Mouse (Mus musculus): Measurements from ENCODE around the gene Nmrk1.
A peak's percentile ranks its signal among the peaks of the same experiment; 100 is the strongest.

Gene Nmrk1

GRCm38 (mm10) chr19:18631644-18632219 lies at the start of gene Nmrk1, which contains the start of gene Ostf1:
Nmrk1 (plus strand) TSS chr19:18631950.
Ostf1 (minus strand) TSS chr19:18631823.
- DNase-seq (ENCODE audit: low read depth), result peak; percentile 98

DNA sequence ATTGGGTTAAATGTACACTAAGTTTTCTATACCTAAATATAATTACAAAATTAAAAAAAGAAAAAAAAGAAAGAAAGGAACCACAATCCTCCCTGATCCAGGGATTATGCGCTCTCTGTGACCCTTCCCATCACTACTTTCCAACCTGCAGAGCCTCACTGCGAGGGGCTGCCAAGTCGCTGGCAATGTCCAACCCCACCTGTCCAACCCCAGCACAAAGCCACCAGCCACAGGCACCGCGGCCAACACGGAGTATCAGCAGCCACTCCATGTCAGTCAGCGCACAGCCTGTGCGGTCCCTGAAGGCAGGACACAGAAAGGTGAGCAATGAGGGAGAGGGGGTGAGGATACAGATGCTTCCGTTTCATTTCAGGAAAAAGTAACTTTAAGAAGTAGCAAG lies 49.5 kb upstream of the Nmrk1 start:
- no peak for DNase-seq (ENCODE audit: low read depth)

- DNase-seq (ENCODE audit: low read depth), result no peak
These were observed 48.9 kb upstream of the Nmrk1 start for GRCm38 (mm10) chr19:18582887-18583286.

GRCm38 (mm10) chr19:18583706-18584105 lies 48.0 kb upstream of the Nmrk1 start:
- DNase-seq (ENCODE audit: low read depth), result no peak

GRCm38 (mm10) chr19:18584621-18585020 lies 47.1 kb upstream of the Nmrk1 start:
- no peak for DNase-seq (ENCODE audit: low read depth)

- DNase-seq (ENCODE audit: low read depth), result no peak
These were observed 44.6 kb upstream of the Nmrk1 start for GRCm38 (mm10) chr19:18587118-18587517.

DNA sequence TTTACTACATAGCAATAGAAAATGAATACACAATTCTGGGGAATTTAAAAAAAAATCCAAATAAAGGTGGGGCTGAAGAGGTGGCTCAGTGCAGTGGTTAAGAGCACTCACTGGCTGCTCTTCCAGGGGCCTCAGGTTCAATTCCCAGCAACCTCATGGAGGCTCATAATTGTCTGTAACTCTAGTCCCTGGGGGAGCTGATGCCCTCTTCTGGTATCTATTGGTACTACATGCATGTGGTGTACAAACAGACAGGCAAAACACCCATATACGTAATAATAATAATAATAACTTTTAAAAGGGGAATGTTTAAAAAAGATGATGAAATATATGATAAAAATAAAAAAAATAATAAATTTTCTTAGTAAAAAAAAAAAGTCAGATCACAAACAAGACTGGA lies 43.5 kb upstream of the Nmrk1 start:
- DNase-seq (ENCODE audit: low read depth), result peak; percentile 58

DNA sequence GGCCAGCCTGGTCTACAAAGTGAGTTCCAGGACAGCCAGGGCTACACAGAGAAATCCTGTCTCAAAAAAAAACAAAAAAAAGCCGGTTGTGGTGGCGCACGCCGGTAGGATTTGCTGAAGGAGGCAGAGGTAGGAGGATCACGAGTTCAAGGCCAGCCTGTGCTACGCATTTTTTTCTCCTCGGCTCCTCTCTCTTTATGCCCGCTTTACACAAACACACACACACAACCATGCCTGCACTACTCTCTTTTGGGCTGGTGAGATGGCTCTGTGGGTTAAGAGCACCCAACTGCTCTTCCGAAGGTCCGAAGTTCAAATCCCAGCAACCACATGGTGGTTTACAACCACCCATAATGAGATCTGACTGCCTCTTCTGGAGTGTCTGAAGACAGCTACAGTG lies 42.9 kb upstream of the Nmrk1 start:
- DNase-seq (ENCODE audit: low read depth), result peak; percentile 84

- DNase-seq (ENCODE audit: low read depth), result no peak
These were observed 42.5 kb upstream of the Nmrk1 start for GRCm38 (mm10) chr19:18589276-18589675.

DNA sequence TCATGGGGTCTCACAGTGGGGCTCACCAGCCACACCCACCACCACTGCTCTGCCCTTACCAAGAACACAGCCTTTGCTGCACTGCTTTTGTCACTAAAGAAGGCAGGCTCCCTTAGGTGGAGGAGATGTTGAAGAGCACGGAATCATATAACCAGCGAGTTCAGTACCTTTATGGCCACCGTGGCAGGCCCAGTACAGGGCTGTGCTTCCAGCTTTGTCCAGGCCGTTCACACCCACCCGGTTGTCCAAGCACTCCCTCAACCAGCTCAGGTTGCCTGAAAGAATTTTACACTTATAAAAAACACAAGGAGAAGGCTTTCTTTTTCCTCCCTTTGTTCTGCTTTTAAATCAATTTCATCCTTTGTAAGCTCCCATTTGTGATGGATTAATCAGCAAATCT lies 41.5 kb upstream of the Nmrk1 start:
- DNase-seq (ENCODE audit: low read depth), result no peak

DNA sequence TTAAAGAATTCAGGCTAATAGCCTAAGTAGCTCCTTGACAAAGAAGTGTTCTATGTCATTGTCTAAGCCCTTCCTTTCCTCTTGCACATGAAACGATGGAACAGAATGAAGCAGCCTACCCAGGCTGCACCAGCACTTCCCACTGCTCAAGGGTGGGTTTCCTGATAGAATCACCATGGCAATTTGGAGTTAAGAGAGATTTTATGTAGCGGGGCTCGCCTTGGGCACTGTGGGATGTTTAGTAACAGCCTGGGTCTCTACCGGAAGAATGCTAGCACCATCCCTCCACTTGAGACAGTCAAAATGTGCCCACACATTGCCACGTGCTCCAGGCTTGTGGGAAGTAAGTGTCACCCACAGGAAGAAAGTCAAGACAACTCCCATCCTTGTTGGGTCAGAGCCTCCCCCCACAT lies 40.8 kb upstream of the Nmrk1 start:
- DNase-seq (ENCODE audit: low read depth), result no peak

DNA sequence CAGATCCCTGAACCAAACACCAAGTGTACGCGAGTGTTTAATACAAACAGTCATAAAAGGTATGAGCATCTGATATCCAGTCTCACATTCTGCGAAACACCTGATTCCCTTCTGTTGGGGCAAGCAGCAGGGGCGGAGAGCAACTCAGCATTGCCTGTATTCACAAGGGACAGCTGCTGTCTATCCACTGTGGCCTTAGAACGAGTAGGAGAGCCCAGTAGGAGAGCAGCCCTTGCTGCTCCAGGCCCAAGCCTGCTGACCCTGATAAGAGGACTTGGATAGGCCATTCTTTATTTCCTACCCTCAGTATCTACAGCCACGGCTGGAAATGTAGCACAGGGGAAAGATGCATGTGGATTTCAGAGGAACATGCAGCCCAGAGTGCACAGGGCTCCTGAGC lies 38.8 kb upstream of the Nmrk1 start:
- DNase-seq (ENCODE audit: low read depth), result no peak

DNA sequence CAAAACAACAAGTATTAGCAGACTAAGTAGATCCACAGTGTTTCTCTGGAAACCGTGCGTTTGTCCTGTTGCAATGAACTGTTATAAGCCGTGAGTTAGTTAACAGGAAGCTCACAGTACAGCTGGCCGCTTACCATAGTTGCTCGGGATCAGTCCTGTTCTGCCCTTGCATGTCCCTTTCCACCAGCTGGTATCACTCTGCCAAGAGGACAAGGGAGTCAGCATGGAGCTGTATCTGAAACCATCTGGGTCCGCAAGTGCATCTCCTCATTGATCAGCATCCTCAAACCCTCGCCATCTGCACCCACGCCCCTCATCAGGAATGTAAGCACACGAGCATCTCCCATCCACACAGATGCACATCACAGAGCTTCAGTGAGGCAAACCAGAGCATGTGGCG lies 38.0 kb upstream of the Nmrk1 start:
- DNase-seq (ENCODE audit: low read depth), result no peak

DNA sequence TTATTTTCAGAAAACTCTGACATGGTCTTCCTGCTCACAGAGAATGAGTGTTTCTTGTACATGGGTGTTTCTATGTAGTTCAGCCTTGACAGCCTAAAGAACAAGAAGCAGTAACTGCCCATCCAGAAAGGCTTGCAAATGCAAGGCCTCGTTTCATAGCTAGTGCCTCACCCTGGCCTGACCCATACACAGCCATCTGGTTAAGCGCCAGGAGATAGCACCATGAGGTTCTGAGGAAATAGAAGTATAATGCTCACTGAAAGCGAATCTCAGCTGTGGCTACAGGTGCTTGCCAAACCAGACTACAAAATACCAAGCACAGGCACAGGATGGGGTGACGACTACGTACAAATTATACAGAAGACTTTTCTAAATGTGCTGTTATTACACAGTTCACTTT lies 34.9 kb upstream of the Nmrk1 start:
- DNase-seq (ENCODE audit: low read depth), result no peak

DNA sequence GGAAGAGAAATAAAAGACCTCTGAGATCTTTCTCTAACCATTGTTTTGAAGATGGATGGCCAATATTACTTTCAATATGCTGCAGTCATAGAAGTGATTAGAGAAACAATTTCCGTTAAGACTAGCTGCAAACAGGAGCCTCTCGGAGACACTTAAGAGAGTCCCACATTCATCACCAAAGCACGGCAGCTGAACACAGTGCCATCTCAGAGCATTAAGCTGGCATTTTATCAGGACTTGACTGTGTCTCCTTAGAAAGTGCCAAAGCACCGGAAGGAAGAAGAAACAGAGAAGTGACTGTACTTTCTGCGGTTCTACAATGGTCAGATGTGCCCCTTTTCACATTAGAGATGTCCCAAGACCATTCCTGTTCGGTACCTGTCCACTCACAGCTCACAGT lies 34.0 kb upstream of the Nmrk1 start:
- DNase-seq (ENCODE audit: low read depth), result no peak

- peak; percentile 30 for DNase-seq (ENCODE audit: low read depth)
These were observed 33.4 kb upstream of the Nmrk1 start for GRCm38 (mm10) chr19:18598265-18598926.

DNA sequence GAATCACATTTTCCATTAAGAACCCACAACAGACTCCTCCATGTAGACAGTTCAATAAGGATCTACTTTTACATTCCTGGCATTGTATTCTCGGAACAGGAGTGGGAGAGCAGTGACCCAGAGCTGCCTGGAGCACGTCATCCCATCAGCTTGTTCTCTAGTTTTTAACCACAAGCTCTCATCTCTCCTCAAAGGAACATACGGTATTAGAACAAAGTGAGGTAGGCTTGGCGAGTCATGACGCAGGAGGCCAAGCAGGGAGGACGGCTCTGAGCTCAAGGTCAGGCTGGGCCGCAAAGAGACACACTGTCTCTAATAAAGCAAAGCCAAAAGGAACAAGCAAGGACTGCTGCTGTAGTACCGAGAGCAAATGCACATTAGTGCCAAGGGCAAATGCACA lies 32.7 kb upstream of the Nmrk1 start:
- DNase-seq (ENCODE audit: low read depth), result peak; percentile 33

- DNase-seq (ENCODE audit: low read depth), result no peak
These were observed 32.1 kb upstream of the Nmrk1 start for GRCm38 (mm10) chr19:18599650-18600049.

DNA sequence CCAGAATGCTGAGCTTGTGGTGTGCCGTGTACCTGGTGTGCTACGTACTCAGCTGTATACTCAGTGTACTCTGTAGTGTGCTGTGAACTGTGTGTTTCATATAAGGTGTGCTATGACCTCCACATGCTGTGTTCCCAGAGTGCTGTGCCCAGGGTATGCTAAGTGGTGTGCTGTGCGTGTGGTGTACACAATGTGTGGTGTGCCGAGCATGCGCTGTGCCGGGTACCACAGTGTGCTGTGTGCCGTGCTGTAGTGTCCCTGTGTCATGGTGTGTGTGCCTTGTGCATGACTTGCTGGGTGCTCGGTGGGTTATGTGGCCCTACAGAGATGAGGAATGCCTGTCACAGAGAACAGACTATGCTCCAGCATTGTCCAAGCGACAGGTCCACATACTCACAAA lies 31.1 kb upstream of the Nmrk1 start:
- no peak for DNase-seq (ENCODE audit: low read depth)

DNA sequence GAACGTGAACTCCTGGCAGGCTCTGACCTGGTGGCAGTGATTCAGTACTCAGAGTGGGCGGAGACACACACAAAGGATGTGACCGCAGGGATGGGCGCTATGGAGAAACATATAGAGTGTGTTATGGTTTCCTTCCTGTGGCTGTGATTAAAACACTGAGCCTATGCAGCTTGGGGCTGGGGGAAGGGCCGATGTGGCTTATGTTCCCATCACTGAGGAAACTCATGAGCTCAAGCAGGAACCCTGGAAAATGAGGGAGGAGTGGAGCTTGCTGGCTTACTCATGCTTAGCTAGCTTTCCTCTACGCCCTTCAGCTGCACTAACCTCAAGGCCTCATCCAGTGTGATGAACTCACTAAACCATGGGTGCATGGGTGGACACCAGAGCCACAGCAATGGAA lies 28.7 kb upstream of the Nmrk1 start:
- DNase-seq (ENCODE audit: low read depth), result peak; percentile 16

DNA sequence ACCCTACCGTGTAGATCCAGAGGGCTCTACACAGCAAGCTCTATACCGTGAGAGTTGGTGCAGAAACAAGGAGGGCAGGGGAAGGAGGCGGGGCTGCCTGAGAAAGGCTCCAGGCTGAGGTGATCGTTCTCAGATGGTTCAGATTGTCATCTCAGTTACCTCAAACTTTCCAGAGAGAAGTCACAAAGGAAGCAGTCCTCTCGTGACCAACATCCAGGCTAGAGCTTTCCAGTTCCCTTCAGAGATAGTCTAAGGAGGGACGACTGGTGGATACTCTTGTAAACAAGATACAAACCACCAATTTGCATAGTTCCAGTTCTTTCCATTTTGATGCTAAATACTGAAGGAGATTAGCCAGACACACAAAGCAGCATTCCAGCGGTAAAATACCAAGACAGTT lies 23.8 kb upstream of the Nmrk1 start:
- DNase-seq (ENCODE audit: low read depth), result no peak

- no peak for DNase-seq (ENCODE audit: low read depth)
These were observed 22.8 kb upstream of the Nmrk1 start for GRCm38 (mm10) chr19:18608975-18609374.

DNA sequence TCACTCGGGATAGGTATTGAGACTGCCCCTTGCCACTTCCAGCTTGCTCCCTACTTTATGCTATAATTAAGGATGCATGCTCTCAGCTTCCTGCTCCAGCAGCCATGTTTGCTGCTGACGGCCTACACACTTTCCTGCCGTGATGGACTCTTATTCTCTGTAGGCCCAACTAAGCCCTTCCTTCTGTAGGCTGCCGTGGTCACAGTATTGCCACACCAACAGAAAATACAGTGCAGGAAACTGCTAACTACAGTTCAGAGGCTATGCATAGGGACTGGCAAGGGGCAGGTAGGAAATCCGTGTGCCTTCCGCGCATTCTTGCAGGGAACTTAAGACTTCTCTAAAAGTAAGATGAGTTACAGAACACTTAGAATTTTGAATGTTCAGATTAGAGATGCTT lies 17.4 kb upstream of the Nmrk1 start:
- no peak for DNase-seq (ENCODE audit: low read depth)

DNA sequence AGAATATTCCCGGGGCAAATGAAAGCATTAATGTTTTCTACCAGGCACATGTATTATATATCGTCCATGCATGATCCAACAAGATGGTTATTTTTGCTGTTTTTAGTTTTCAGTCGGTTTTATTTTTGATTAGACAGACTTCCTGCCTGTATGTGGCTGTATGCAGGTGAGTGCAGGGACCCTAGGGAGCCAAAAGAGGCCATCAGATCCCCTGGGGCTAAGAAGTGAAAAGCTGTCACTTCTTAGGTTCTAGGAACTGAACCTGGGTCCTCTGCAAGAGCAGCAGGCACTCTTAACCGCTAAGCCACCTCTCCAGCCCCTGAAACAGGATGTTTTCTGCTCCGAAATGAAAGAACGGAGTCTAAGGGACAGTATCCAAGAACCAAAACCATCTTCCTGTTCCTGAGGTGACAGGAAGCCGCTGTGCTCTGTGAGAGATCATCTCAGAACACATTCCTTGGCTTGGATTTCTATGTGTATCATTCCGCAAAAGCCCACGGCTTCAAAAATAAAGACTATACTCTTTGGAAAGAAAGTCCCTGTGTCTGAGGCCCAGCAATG lies 16.0 kb upstream of the Nmrk1 start:
- no peak for DNase-seq (ENCODE audit: low read depth)
